Mouse (Mus musculus): ENCODE measurements around the gene Ube2n. TPM values are rescaled to one million over a fixed set of nuclear protein-coding genes. Genes with fewer than 3 reads are reported as not detected.

Gene Ube2n
- polyA plus RNA-seq, 1 experiment = 26.4 TPM

GRCm38 (mm10) chr10:95535399-95536221, 20.7 kb downstream of the Ube2n start:
- no peak overlapping the region for H3K27ac ChIP-seq (ENCODE audit: insufficient read depth, low read length)
- H3K36me3 ChIP-seq (ENCODE audit: control insufficient read depth, insufficient read depth, low read length) = no peaks in the 10 kb centered on the region
- no peaks in the 10 kb centered on the region for H3K27me3 ChIP-seq (ENCODE audit: control insufficient read depth, insufficient read depth, low read length)
- no peak for TF ChIP-seq CTCF (IDR thresholded peaks at IDR 0.05; ENCODE audit: extremely low read depth, insufficient read depth, insufficient read length, insufficient replicate concordance)
- TF ChIP-seq POLR2A (IDR thresholded peaks at IDR 0.05; ENCODE audit: low read depth, low read length) = no peak
- WGBS = 89% methylated on average over 8 of the region's 8 CpGs
- no peak for DNase-seq (ENCODE audit: low read depth in 1 of 2, low spot score in 2 of 2)
- no peaks in the 10 kb centered on the region; the same call in 1 of the 2 replicates for H3K4me1 ChIP-seq (ENCODE audit: control insufficient read depth, insufficient read depth, insufficient read length)
- H3K4me3 ChIP-seq (ENCODE audit: extremely low read depth, insufficient read depth, insufficient read length) = no peak overlapping the region

- Histone ChIP-seq H3K4me1 (ENCODE audit: control insufficient read depth, insufficient read depth, insufficient read length) (no peaks in the 10 kb centered on the region; the same call in 1 of the 2 replicates), H3K27ac (ENCODE audit: insufficient read depth, low read length) (no peak overlapping the region), H3K27me3 (ENCODE audit: control insufficient read depth, insufficient read depth, low read length) (no peaks in the 10 kb centered on the region), H3K4me3 (ENCODE audit: extremely low read depth, insufficient read depth, insufficient read length) (no peak overlapping the region), H3K36me3 (ENCODE audit: control insufficient read depth, insufficient read depth, low read length) (no peaks in the 10 kb centered on the region)
- WGBS = 80% methylated on average over 6 of the region's 6 CpGs
- DNase-seq (ENCODE audit: low read depth in 1 of 2, low spot score in 2 of 2) = no peak
- TF ChIP-seq POLR2A (IDR thresholded peaks at IDR 0.05; ENCODE audit: low read depth, low read length) (no peak), CTCF (IDR thresholded peaks at IDR 0.05; ENCODE audit: extremely low read depth, insufficient read depth, insufficient read length, insufficient replicate concordance) (no peak)
Measured at GRCm38 (mm10) chr10:95536222-95536541, 21.2 kb downstream of the Ube2n start.

DNA sequence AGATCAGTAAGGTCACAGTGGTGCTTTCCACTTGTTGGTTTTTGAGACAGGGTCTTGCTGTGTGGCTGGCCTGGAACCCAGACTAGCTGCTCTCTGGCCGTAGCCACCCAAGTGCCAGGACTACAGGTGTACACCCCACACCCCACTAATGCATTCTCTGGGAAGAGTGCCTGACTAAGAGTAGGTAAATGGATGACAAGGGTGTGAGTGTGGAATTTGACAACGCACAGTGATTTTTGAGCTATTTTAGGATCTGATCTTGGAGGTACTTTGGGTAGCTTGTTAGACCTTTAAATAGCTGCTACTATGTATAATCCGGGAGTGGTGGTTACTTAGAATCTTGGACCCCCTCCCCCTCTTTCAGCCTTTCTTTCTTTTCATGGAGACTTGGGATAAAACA, 24.3 kb downstream of the Ube2n start:
- TF ChIP-seq CTCF (IDR thresholded peaks at IDR 0.05; ENCODE audit: extremely low read depth, insufficient read depth, insufficient read length, insufficient replicate concordance) = no peak
- no peak for TF ChIP-seq POLR2A (IDR thresholded peaks at IDR 0.05; ENCODE audit: low read depth, low read length)
- no peaks in the 10 kb centered on the region for H3K27me3 ChIP-seq (ENCODE audit: control insufficient read depth, insufficient read depth, low read length)
- 88% methylated on average over 3 of the region's 3 CpGs for WGBS
- H3K4me3 ChIP-seq (ENCODE audit: extremely low read depth, insufficient read depth, insufficient read length) = no peak overlapping the region
- peaks cover 7% of the 10 kb centered on the region for H3K36me3 ChIP-seq (ENCODE audit: control insufficient read depth, insufficient read depth, low read length)
- H3K27ac ChIP-seq (ENCODE audit: insufficient read depth, low read length) = no peak overlapping the region
- no peak for DNase-seq (ENCODE audit: low read depth in 1 of 2, low spot score in 2 of 2)
- H3K4me1 ChIP-seq (ENCODE audit: control insufficient read depth, insufficient read depth, insufficient read length) = no peaks in the 10 kb centered on the region

- TF ChIP-seq CTCF (IDR thresholded peaks at IDR 0.05; ENCODE audit: extremely low read depth, insufficient read depth, insufficient read length, insufficient replicate concordance) (no peak), POLR2A (IDR thresholded peaks at IDR 0.05; ENCODE audit: low read depth, low read length) (no peak)
- 94% methylated on average over 3 of the region's 3 CpGs for WGBS
- H3K4me1 ChIP-seq (ENCODE audit: control insufficient read depth, insufficient read depth, insufficient read length) = no peaks in the 10 kb centered on the region
- no peak overlapping the region for H3K4me3 ChIP-seq (ENCODE audit: extremely low read depth, insufficient read depth, insufficient read length)
- no peak for DNase-seq (ENCODE audit: low read depth in 1 of 2, low spot score in 2 of 2)
- no peak overlapping the region for H3K27ac ChIP-seq (ENCODE audit: insufficient read depth, low read length)
- H3K27me3 ChIP-seq (ENCODE audit: control insufficient read depth, insufficient read depth, low read length) = no peaks in the 10 kb centered on the region
- peaks cover 9% of the 10 kb centered on the region for H3K36me3 ChIP-seq (ENCODE audit: control insufficient read depth, insufficient read depth, low read length)
Measured at GRCm38 (mm10) chr10:95539841-95540240, 24.9 kb downstream of the Ube2n start.

DNA sequence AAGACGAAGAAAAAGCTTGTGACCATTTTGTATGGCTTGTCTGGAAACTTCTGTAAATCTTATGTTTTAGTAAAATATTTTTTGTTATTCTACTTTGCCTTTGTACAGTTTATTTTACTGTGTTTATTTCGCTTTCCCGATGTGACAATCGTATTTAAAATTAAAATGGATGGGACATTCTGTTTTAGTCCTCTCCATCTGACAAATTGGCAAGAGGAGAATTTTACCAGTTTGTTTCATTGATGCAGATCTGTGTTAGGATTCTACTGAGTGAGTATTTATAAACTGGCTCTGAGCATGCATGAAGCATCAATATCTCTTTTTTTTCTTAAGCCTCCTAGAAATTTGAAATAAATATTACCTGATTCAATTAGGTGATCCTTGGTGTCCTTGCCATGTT, 28.0 kb downstream of the Ube2n start:
- no peak overlapping the region for H3K4me3 ChIP-seq (ENCODE audit: extremely low read depth, insufficient read depth, insufficient read length)
- TF ChIP-seq CTCF (IDR thresholded peaks at IDR 0.05; ENCODE audit: extremely low read depth, insufficient read depth, insufficient read length, insufficient replicate concordance) (no peak), POLR2A (IDR thresholded peaks at IDR 0.05; ENCODE audit: low read depth, low read length) (no peak)
- 97% methylated on average over 4 of the region's 4 CpGs for WGBS
- peaks cover 12% of the 10 kb centered on the region for H3K36me3 ChIP-seq (ENCODE audit: control insufficient read depth, insufficient read depth, low read length)
- no peak for DNase-seq (ENCODE audit: low read depth in 1 of 2, low spot score in 2 of 2)
- H3K27me3 ChIP-seq (ENCODE audit: control insufficient read depth, insufficient read depth, low read length) = no peaks in the 10 kb centered on the region
- no peaks in the 10 kb centered on the region for H3K4me1 ChIP-seq (ENCODE audit: control insufficient read depth, insufficient read depth, insufficient read length)
- no peak overlapping the region for H3K27ac ChIP-seq (ENCODE audit: insufficient read depth, low read length)

DNA sequence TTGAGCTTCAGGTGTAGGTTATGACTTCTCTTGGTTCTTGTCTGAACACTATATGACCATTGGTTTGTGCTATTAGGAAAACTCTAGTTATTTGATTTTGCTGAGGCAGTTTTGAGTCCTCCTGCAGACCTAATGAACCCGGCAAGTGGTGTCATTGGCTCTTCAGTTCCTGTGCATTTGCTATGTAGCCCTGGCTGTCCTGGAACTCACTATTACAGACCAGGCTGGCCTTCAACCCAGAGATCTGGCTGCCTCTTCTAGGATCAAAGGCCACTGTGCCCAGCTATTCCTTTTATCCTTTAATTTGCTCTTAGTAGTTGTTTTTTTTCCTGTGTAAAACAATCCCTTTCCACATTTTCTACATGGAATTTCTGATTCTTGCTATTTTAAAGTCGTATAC, 28.4 kb downstream of the Ube2n start:
- DNase-seq (ENCODE audit: low read depth in 1 of 2, low spot score in 2 of 2) = no peak
- H3K27me3 ChIP-seq (ENCODE audit: control insufficient read depth, insufficient read depth, low read length) = no peaks in the 10 kb centered on the region
- H3K36me3 ChIP-seq (ENCODE audit: control insufficient read depth, insufficient read depth, low read length) = peaks cover 12% of the 10 kb centered on the region
- no peak for TF ChIP-seq CTCF (IDR thresholded peaks at IDR 0.05; ENCODE audit: extremely low read depth, insufficient read depth, insufficient read length, insufficient replicate concordance)
- no peak for TF ChIP-seq POLR2A (IDR thresholded peaks at IDR 0.05; ENCODE audit: low read depth, low read length)
- WGBS = 89% methylated on average over 2 of the region's 2 CpGs
- H3K4me1 ChIP-seq (ENCODE audit: control insufficient read depth, insufficient read depth, insufficient read length) = peaks cover 3% of the 10 kb centered on the region; the same call in 1 of the 2 replicates
- H3K4me3 ChIP-seq (ENCODE audit: extremely low read depth, insufficient read depth, insufficient read length) = no peak overlapping the region
- H3K27ac ChIP-seq (ENCODE audit: insufficient read depth, low read length) = no peak overlapping the region

DNA sequence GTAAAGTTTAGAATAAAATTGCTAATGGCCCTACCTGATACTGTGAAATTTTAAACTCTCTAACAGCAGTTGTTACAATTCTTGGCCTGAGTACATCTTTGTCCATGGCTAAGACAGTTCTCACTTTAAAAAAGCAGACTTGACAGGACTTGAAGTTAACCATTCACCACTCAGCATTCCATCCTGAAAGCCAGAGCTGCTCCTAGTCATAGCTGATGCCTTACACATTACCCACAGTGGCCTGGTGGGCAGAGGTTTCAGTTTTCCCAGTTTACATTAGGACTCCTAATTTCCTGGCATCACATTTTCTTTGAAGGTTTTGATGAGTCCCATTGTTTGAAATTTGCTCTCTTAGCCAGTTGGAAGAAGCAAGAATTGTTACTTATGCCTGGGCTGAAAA, 29.1 kb downstream of the Ube2n start:
- no peak for TF ChIP-seq POLR2A (IDR thresholded peaks at IDR 0.05; ENCODE audit: low read depth, low read length)
- TF ChIP-seq CTCF (IDR thresholded peaks at IDR 0.05; ENCODE audit: extremely low read depth, insufficient read depth, insufficient read length, insufficient replicate concordance) = no peak
- no peak for DNase-seq (ENCODE audit: low read depth in 1 of 2, low spot score in 2 of 2)
- H3K27me3 ChIP-seq (ENCODE audit: control insufficient read depth, insufficient read depth, low read length) = no peaks in the 10 kb centered on the region
- no peak overlapping the region for H3K4me3 ChIP-seq (ENCODE audit: extremely low read depth, insufficient read depth, insufficient read length)
- peaks cover 12% of the 10 kb centered on the region for H3K36me3 ChIP-seq (ENCODE audit: control insufficient read depth, insufficient read depth, low read length)
- H3K4me1 ChIP-seq (ENCODE audit: control insufficient read depth, insufficient read depth, insufficient read length) = peaks cover 3% of the 10 kb centered on the region; the same call in 1 of the 2 replicates
- no peak overlapping the region for H3K27ac ChIP-seq (ENCODE audit: insufficient read depth, low read length)
